Mouse (Mus musculus): ENCODE measurements at regions not wholly inside any gene's neighbourhood (a gene's known extent, or its start where the extent isn't known, plus 50 kb on each side); places are given as distances from the start of the nearest gene placed in this dataset.

DNA sequence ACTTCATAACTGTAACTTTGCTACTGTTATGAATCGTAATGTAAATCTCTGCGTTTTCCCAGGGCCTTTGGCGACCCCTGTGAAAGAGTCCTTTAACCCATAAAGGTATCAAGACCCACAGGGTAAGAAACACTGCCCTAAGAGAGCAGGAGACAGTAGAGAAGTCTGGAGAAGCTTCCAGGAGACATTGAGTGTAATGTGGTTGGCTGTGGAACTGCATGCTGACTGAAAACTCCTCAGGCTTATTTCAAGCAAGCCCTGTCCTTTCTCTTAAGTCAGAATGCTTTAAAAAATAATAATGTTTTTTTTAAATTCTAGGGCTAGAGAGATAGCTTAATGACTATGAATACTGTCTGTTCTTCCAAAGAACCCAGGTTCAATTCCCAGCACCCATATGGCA, 71.9 kb upstream of the Frmd6 start:
- no peak for DNase-seq (ENCODE audit: low spot score in 2 of 2)

DNA sequence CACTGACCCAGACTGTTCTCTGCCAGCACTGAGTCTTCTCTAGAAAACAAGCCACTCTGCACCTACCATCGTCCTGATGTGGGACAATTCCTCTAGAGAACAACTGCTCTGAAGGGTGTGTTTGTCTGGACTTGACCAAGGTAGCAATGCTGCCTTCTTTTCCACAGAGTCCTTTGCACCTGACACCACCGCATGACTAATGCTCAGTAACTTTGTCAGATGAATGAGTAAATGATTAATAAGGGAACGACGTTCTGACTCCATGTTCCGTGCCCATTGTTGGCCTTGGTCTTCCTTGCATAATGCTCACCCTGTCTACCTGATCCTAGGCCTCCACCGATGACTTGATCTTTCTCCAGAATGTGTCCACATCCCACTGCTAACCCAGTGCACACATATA, 67.2 kb upstream of the Frmd6 start:
- DNase-seq (ENCODE audit: low spot score in 2 of 2), result no peak

DNA sequence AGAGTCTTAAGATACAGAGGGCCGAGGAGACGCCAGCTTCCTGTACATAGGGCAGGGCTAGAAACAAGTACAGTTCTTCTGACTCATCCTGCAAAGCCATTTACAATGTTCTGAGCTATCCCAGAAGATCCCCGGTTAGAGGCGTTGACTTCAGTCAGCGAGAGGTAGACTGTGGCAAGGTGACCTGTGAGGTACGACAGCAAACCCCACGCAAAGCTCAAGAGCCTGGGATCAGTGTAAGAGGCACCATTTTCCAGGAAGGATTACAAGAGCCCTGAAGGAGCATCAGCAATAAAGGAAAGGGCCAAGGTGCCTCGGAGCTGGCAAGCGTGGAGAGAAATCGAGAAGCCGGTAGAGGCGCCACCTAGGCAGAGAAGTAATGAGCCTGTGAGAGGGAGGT, 61.8 kb upstream of the Frmd6 start:
- no peak for DNase-seq (ENCODE audit: low spot score in 2 of 2)

DNA sequence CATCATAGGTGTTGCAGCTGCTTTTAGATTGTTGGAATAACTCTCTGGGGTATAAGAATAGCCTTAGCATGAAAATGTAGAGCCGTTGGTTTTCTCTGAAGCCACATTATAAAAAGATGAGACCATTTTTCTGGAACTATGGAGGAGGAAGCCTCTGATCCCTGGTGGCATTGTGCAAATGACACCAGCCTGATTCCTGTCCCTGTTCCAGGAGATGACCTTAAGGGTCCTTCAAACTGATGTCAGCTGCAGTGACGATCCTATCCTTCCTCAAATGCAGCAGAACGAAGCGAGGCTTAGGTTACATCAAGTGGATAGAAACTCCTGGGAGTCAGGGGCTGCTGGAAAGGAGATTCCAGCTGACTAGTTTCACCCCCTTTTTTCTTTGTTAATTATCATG, 59.0 kb upstream of the Frmd6 start:
- no peak for DNase-seq (ENCODE audit: low spot score in 2 of 2)

DNA sequence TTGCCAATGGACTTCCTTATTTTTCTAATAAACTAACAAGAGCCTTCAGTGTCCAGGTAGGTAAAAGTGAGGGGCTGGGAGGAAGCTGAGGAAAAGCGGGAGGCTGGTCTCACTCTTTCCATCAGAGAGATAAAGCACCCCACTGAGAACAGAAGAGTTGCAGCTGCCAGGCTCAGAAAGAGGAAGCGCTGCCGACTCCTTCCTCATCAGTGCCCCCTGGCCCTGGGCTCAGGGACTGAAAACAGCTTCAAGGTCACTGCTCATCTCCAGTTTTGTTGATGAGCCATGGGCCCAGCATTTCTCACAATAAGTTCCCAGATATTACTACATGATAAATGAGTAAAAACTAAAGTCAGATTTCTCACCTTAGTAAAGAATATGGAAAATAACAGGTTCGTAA, 57.4 kb upstream of the Frmd6 start:
- DNase-seq (ENCODE audit: low spot score in 2 of 2), result no peak

DNA sequence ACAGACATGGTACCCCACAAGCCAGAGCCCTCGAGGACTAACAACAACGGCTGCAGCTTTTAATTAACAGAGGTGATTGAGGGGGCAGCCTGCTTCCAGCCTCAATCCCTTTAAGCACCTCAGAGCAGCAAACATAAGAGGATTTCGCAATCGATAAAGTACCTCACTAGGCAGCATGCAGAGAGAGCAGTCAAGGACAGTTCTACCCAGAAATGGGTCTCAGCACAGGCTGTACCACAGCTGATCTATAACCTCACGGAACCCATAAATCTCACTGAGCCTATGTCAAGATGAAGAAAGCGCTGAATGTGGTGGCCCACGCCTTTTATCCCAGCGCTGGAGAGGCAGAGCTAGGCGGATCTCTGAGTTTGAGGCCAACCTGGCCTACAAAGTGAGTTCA, 56.6 kb upstream of the Frmd6 start:
- no peak for DNase-seq (ENCODE audit: low spot score in 2 of 2)

DNA sequence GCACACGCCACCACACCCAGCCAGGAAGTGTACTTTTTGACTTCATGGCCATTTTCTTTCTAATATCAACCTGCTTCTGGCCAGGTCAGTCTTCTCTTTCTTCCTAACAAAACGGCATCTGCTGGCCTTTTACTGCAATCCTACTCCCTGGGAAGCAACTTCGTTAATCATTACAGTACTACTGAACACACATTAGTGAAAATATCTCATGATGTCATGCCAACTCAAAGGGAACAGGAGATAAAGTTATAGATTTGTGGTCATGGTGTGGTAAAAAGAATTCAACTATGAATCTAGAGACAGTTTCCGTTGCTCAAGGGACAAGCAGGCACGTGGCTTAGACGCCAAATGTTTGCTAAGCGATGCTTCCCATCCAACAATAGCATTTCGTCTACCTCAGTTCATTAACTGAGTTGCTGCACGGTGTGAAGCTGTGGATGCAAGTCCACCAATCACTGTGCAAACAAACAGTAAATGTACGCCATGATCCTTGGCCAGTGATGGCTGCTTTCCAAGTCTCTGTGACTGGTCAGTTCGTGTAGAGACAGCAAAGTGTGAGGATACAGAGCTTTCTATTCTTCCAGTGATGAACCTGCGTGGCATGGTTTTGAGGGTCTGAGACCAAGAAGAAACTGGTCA, 55.7 kb upstream of the Frmd6 start:
- no peak for DNase-seq (ENCODE audit: low spot score in 2 of 2)

- no peak for DNase-seq (ENCODE audit: low spot score in 2 of 2)
Observed at GRCm38 (mm10) chr12:70774006-70774405, 51.3 kb upstream of the Frmd6 start.

GRCm38 (mm10) chr12:70774816-70775591, 50.3 kb upstream of the Frmd6 start:
- no peak for DNase-seq (ENCODE audit: low spot score in 2 of 2)

All from urinary bladder, postnatal 36 days (tissue).